Mouse (Mus musculus) spleen, embryonic (tissue): Measurements from ENCODE around the gene Rnf182.

Source experiments
- CTCF ChIA-PET: fragments of 350-600 bp; sonication (Branson Sonifier 250); formaldehyde crosslinking; loops from one replicate; lab custom pipeline; 2022; lab: Charles Lee

The Rnf182 gene

DNA sequence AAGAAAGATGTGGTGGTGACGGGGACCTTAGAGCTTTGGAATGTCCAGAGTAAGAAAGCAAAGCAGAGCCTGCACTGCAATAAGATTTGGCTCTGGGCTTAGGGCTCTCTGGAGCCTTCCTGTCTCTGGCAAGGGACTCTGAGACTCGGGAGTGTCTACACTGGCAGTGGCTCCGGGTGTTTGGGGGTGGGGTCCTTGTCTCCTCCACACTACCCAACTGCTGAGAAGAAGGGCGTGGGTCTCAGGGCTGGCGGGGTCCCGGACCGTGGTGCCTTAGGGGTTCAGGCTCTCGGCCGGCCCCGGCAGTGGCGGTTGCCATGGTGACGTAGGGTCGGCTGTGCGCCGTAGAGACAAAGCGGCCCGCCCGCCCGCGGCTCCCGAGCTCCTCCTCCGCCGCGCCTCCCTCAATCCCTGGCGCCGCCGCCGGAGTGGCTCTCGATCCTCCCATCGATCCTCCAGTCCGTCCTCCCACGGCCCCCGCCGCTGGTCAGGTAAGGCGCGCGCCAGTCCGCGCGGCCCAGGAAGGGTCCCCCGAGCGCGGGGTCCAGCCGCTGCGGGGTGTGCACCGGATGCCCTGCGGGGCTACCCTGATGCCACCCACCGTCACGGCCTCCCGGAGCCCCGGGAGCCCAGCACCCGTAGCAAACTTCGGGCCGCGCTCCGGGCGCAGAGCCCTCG, at the start of gene Rnf182:
Rnf182 (plus strand) TSS at position 134 of the 678 bp plus-strand sequence.
- CTCF ChIA-PET = no interaction called here

- CTCF ChIA-PET = no interaction called here
Measured at GRCm38 (mm10) chr13:43566184-43566583, 49.3 kb upstream of the Rnf182 start.

GRCm38 (mm10) chr13:43567141-43567891, 48.2 kb upstream of the Rnf182 start:
- CTCF ChIA-PET = interaction anchor here (0.7 kb wide), 1 partner anchor 21 kb away, joined by 3 read pairs; no protein-coding TSS in a partner anchor

- CTCF ChIA-PET = no interaction called here
Measured at GRCm38 (mm10) chr13:43573979-43574378, 41.5 kb upstream of the Rnf182 start.

DNA sequence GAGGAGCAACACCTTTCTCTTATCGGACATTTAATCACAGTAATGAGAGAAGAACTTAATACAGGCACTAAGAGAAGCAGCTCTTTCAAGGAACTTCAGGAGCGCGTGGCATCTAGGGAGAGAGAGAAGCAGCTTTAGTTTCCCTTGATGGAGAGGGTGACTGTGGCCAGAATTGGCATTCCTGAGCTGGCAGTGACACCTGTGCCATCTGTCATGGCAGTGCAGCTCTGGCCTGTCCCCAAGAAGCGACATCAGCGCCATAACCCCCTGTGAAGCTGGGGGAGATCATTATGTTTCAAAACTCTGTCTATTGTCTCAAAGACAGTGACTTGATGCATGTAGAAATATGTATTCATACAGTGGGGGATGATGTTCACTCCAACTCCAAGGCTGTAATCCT, 40.1 kb upstream of the Rnf182 start:
- CTCF ChIA-PET = no interaction called here

- CTCF ChIA-PET = interaction anchor here (0.6 kb wide), 1 partner anchor 1382 kb away, joined by 3 read pairs; no protein-coding TSS in a partner anchor
Measured at GRCm38 (mm10) chr13:43577254-43577653, 38.3 kb upstream of the Rnf182 start.

DNA sequence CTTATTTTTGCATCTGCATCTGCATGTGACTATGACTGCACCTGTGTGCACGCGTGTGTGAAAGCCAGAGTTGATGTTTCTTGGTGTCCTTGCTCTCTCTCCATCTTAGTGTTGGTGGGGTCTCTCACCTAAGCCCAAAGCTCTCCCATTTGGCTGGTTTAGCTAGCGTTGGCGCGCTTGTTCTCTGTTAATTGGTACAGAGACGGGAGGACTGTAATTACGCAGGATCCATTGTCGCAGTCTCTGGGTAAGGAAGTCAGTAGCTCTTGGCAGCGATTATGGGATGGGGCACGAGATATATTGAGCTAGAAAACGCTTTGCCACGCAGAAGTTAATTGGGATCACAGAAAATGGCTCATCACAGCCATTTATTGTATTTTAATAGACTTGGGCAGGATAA, 37.7 kb upstream of the Rnf182 start:
- CTCF ChIA-PET = no interaction called here

- CTCF ChIA-PET = no interaction called here
Measured at GRCm38 (mm10) chr13:43579740-43580139, 35.8 kb upstream of the Rnf182 start.

DNA sequence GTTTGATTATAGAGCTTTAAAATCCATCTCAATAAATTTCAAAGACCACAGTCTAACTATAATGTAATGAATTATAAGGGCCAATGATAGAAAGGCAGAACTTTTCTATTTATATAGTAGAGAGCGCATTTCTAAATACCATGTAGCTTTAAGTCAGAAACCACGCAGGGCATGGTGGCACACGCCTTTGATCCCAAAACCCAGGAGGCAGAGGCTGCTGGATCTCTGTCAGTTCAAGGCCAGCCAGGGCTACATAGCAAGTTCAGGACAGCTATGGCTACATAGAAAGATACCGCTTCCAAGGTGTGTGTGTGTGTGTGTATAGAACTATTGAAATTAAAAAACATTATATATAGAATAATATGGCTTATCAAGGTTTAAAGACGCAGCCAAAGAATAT, 34.8 kb upstream of the Rnf182 start:
- CTCF ChIA-PET = no interaction called here

DNA sequence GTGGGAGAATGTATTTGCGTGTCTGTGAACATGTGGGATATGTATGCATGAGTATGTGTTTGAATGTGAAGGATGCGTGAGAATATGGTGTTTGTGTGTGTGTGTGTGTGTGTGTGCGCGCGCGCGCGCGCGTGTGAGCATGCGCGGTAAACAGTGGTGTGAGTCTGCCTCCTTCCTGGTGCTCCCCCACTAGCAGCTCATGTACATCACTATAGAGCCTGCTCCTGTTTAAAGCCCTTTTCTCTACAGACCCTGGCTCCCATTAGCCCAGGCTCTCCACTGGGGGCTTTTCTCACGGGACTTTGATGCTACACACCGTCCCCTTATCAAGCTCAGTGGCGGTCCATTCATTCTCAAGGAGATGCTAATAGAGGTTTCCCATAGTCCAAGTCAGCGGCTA, 32.5 kb upstream of the Rnf182 start:
- CTCF ChIA-PET = interaction anchor here (0.7 kb wide), 1 partner anchor 32 kb away, joined by 4 read pairs; no protein-coding TSS in a partner anchor

- CTCF ChIA-PET = interaction anchor here (0.7 kb wide), 1 partner anchor 32 kb away, joined by 4 read pairs; no protein-coding TSS in a partner anchor
Measured at GRCm38 (mm10) chr13:43583504-43583903, 32.0 kb upstream of the Rnf182 start.

DNA sequence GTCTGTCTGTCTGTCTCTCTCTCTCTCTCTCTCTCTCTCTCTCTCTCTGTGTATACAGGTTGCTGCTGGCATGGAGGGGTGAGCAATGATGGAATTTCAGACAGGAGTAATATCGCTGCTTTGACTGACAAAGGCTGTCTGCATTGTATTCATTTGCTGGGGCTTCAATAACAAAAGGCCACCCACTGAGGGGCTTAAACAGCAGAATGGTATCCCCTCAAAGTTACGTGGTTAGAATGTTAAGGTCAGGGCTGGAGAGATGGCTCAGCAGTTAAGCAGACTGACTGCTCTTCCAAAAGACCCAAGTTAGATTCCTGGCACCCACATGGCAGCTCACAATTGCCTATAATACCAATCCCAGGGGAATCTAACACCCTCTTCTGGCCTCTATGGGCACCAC, 30.2 kb upstream of the Rnf182 start:
- CTCF ChIA-PET = no interaction called here

DNA sequence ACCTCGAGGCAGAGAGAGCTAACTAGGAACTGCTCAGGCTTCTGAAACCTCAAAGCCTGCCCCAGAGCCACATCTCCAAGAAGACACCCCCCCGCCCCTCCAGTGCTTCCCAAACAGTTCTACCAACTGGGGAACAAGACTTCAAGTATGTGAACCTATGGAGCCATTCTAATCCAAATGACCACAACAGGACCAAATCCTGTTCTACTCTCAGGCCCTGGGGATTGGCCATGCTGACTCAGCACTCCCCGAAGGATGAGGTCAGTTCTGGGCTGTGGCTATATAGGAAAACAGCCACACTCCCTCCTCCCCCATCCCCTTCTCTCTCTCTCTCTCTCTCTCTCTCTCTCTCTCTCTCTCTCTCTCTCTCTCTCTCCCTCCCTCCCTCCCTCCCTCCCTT, 28.5 kb upstream of the Rnf182 start:
- CTCF ChIA-PET = no interaction called here

GRCm38 (mm10) chr13:43587844-43588840, 27.4 kb upstream of the Rnf182 start:
- CTCF ChIA-PET = interaction anchor here (0.8 kb wide), 1 partner anchor 671 kb away, joined by 3 read pairs; no protein-coding TSS in a partner anchor

DNA sequence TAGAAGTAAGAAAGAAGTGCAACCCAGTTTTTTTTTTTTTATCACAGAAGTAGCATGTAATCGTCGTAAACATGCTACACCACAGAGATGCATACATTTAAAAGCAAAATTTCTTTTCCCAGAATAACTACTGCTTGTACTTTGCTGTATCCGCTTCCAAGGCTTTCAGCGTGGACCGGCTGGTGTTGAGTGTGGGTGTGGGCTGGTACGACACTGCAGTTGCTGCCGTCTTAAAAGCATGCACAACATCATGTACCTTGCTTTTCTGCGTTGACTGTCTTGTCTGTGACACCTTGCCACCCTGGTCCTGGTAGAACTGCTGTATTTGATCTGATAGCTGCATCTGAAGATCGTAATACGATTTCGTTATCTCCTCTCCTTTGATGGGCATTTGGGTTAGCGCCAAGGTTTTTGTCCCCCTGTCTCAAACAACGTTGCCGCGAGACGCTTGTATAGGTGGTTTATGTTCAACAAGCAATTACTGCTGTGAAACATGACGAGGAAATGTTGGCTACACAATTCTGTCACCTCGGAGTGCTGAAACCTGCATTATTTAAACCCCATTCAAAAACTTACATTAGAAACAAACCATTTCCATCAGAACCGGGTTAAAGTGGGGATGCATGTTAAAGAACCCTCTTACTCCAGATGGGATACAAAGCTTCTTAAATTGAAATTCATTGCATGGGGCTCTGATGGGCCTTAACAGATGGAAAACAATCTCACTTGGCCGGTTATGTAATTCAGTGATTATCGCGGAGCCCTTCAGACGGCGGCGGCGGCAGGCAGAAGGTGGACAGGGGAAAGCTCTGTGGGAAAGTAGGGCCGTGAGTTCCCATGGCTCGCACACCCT, 23.5 kb upstream of the Rnf182 start:
- CTCF ChIA-PET = interaction anchor here (0.6 kb wide), 1 partner anchor 63 kb away, joined by 3 read pairs; no protein-coding TSS in a partner anchor

- CTCF ChIA-PET = no interaction called here
Measured at GRCm38 (mm10) chr13:43592681-43593068, 22.8 kb upstream of the Rnf182 start.

DNA sequence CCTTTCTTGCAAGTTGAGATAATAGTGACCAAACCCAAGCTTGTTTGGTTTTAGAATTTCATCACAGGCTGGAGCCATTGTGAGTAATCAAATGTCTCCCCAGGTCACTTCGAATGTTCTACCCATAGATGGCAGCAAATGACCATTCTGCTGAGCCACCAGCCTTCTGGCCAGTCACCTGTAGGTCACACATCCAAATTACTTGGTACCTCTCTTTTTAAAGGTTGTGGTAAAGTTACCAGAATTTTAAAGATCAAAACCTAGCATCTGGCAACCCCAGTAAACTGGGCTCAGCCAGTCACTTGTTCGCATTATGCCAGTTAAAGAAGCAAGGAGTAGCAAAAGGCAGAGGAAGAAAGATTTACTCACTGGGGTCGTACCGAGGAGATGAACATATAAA, 19.6 kb upstream of the Rnf182 start:
- CTCF ChIA-PET = no interaction called here

DNA sequence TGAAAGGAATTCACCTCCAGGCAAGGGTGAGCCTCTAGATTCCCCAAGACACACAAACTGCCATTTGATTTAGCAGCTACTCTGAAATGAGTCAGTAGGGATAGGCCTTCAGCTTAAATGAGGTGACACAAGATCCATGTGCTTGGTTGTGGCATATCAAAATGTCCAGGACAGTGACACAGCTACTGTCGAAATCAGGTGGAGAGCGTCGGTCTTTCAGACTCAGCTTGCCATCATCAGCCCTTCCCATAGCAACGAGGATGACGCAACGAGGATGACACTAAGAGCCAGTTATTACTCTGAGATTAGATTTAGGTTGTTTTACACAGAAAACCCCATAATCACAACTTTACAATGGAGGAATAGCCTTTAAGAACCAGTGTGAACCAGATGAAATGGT, 14.5 kb upstream of the Rnf182 start:
- CTCF ChIA-PET = interaction anchor here (0.7 kb wide), 1 partner anchor 25 kb away, joined by 9 read pairs; no protein-coding TSS in a partner anchor

DNA sequence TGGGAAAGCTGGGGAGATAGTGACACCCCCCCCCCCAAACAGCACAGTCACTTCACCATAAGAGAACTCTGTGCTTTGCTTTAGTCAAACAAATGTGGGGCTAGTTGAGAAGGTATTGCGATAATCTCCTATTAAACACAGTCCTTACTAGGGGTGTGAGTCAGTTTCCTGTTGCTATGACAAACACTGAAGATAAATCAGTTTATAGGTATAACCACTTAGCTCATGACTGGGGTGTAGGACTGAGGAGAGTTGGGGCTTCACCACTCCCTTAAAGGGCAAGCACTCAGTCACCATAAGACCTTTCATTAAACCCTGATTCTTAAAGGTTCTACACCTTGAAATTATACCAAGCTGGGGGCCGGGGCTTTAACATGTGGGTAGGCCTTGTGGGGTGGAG, 13.1 kb upstream of the Rnf182 start:
- CTCF ChIA-PET = interaction anchor here (0.6 kb wide), 1 partner anchor 159 kb away, joined by 3 read pairs; no protein-coding TSS in a partner anchor

- CTCF ChIA-PET = no interaction called here
Measured at GRCm38 (mm10) chr13:43603042-43603441, 12.5 kb upstream of the Rnf182 start.
